Mouse (Mus musculus): ENCODE results near the gene Mat1a. TPM values are rescaled to one million over a fixed set of nuclear protein-coding genes. Genes with fewer than 3 reads are reported as not detected.

Mat1a gene
- not detected in 2 replicates for polyA plus RNA-seq (2016; fragmentation: Nextera tagmentation; extraction: Ambion mirVana)

GRCm38 (mm10) chr14:41104853-41105444, at the start of gene Mat1a:
Mat1a (plus strand) TSS chr14:41105035.
- no peak for DNase-seq (ENCODE audit: low spot score)
- WGBS = 72% methylated on average over 10 of the region's 10 CpGs
- Histone ChIP-seq H3K36me3 (replicated peaks) (no peaks in the 10 kb centered on the region), H3K4me3 (no peak within 1 kb of the TSS), H3K27ac (replicated peaks) (no peak within 1 kb of the TSS), H3K9me3 (no peaks in the 10 kb centered on the region), H3K27me3 (replicated peaks; ENCODE audit: low read depth, poor library complexity, severe bottlenecking) (no peaks in the 10 kb centered on the region), H3K4me1 (no peaks in the 10 kb centered on the region)

GRCm38 (mm10) chr14:41065168-41065567, 39.7 kb upstream of the Mat1a start:
- DNase-seq (ENCODE audit: low spot score) = no peak
- WGBS = 44% methylated on average over 2 of the region's 2 CpGs
- no peaks in the 10 kb centered on the region for H3K27me3 ChIP-seq (replicated peaks; ENCODE audit: low read depth, poor library complexity, severe bottlenecking)
- H3K36me3 ChIP-seq (replicated peaks) = no peaks in the 10 kb centered on the region
- no peaks in the 10 kb centered on the region for H3K9me3 ChIP-seq
- H3K4me1 ChIP-seq = no peaks in the 10 kb centered on the region
- H3K4me3 ChIP-seq = no peak overlapping the region
- H3K27ac ChIP-seq (replicated peaks) = no peak overlapping the region

- 12% methylated on average over 1 of the region's 1 CpGs for WGBS
- no peak overlapping the region for H3K27ac ChIP-seq (replicated peaks)
- no peak overlapping the region for H3K4me3 ChIP-seq
- H3K36me3 ChIP-seq (replicated peaks) = no peaks in the 10 kb centered on the region
- H3K27me3 ChIP-seq (replicated peaks; ENCODE audit: low read depth, poor library complexity, severe bottlenecking) = no peaks in the 10 kb centered on the region
- H3K9me3 ChIP-seq = no peaks in the 10 kb centered on the region
- DNase-seq (ENCODE audit: low spot score) = no peak
- no peaks in the 10 kb centered on the region for H3K4me1 ChIP-seq
These were observed 38.4 kb upstream of the Mat1a start for GRCm38 (mm10) chr14:41066416-41066815.

- no peak within 1 kb of the TSS for H3K27ac ChIP-seq (replicated peaks)
- no peaks in the 10 kb centered on the region for H3K9me3 ChIP-seq
- no peaks in the 10 kb centered on the region for H3K36me3 ChIP-seq (replicated peaks)
- peaks cover 6% of the 10 kb centered on the region for H3K27me3 ChIP-seq (replicated peaks; ENCODE audit: low read depth, poor library complexity, severe bottlenecking)
- H3K4me1 ChIP-seq = peaks cover 11% of the 10 kb centered on the region
- H3K4me3 ChIP-seq = no peak within 1 kb of the TSS
- no peak for DNase-seq (ENCODE audit: low spot score)
These were observed 35.7 kb upstream of the Mat1a start, which contains the start of gene Dydc2 for GRCm38 (mm10) chr14:41069108-41069507. Dydc2 (minus strand) TSS chr14:41069208.

GRCm38 (mm10) chr14:41070343-41070742, 34.5 kb upstream of the Mat1a start:
- H3K27ac ChIP-seq (replicated peaks) = no peak overlapping the region
- no peaks in the 10 kb centered on the region for H3K36me3 ChIP-seq (replicated peaks)
- no peak overlapping the region for H3K4me3 ChIP-seq
- peaks cover 6% of the 10 kb centered on the region for H3K27me3 ChIP-seq (replicated peaks; ENCODE audit: low read depth, poor library complexity, severe bottlenecking)
- H3K4me1 ChIP-seq = peaks cover 11% of the 10 kb centered on the region
- no peaks in the 10 kb centered on the region for H3K9me3 ChIP-seq
- WGBS = 79% methylated on average over 3 of the region's 3 CpGs
- DNase-seq (ENCODE audit: low spot score) = no peak

- Histone ChIP-seq H3K4me1 (peaks cover 11% of the 10 kb centered on the region), H3K27me3 (replicated peaks; ENCODE audit: low read depth, poor library complexity, severe bottlenecking) (peaks cover 6% of the 10 kb centered on the region), H3K9me3 (no peaks in the 10 kb centered on the region), H3K36me3 (replicated peaks) (no peaks in the 10 kb centered on the region), H3K4me3 (peak within 1 kb of the TSS; percentile 57), H3K27ac (replicated peaks) (no peak within 1 kb of the TSS)
- WGBS = 13% methylated on average over 23 of the region's 23 CpGs
- peak; percentile 72 for DNase-seq (ENCODE audit: low spot score)
These were observed 32.4 kb upstream of the Mat1a start, which contains the start of gene Dydc1 for GRCm38 (mm10) chr14:41072229-41072943. Dydc1 (plus strand) TSS chr14:41072911.

GRCm38 (mm10) chr14:41072944-41073275, 31.9 kb upstream of the Mat1a start:
- Histone ChIP-seq H3K4me1 (peaks cover 11% of the 10 kb centered on the region), H3K27ac (replicated peaks) (no peak overlapping the region), H3K36me3 (replicated peaks) (no peaks in the 10 kb centered on the region), H3K9me3 (no peaks in the 10 kb centered on the region), H3K4me3 (peak overlapping the region; percentile 57), H3K27me3 (replicated peaks; ENCODE audit: low read depth, poor library complexity, severe bottlenecking) (peaks cover 6% of the 10 kb centered on the region)
- 2% methylated on average over 8 of the region's 8 CpGs for WGBS
- no peak for DNase-seq (ENCODE audit: low spot score)

GRCm38 (mm10) chr14:41082408-41082807, 22.4 kb upstream of the Mat1a start:
- no peak for DNase-seq (ENCODE audit: low spot score)
- H3K4me3 ChIP-seq = no peak overlapping the region
- no peaks in the 10 kb centered on the region for H3K9me3 ChIP-seq
- no peaks in the 10 kb centered on the region for H3K27me3 ChIP-seq (replicated peaks; ENCODE audit: low read depth, poor library complexity, severe bottlenecking)
- no peaks in the 10 kb centered on the region for H3K4me1 ChIP-seq
- no peaks in the 10 kb centered on the region for H3K36me3 ChIP-seq (replicated peaks)
- 87% methylated on average over 2 of the region's 2 CpGs for WGBS
- H3K27ac ChIP-seq (replicated peaks) = no peak overlapping the region

GRCm38 (mm10) chr14:41087509-41087908, 17.3 kb upstream of the Mat1a start:
- Histone ChIP-seq H3K27me3 (replicated peaks; ENCODE audit: low read depth, poor library complexity, severe bottlenecking) (no peaks in the 10 kb centered on the region), H3K36me3 (replicated peaks) (no peaks in the 10 kb centered on the region), H3K4me1 (no peaks in the 10 kb centered on the region), H3K9me3 (no peaks in the 10 kb centered on the region), H3K27ac (replicated peaks) (no peak overlapping the region), H3K4me3 (no peak overlapping the region)
- DNase-seq (ENCODE audit: low spot score) = peak; percentile 11
- 83% methylated on average over 1 of the region's 1 CpGs for WGBS

GRCm38 (mm10) chr14:41090777-41091176, 14.1 kb upstream of the Mat1a start:
- Histone ChIP-seq H3K27ac (replicated peaks) (no peak overlapping the region), H3K36me3 (replicated peaks) (no peaks in the 10 kb centered on the region), H3K9me3 (no peaks in the 10 kb centered on the region), H3K27me3 (replicated peaks; ENCODE audit: low read depth, poor library complexity, severe bottlenecking) (no peaks in the 10 kb centered on the region), H3K4me1 (no peaks in the 10 kb centered on the region), H3K4me3 (no peak overlapping the region)
- peak; percentile 40 for DNase-seq (ENCODE audit: low spot score)
- 41% methylated on average over 8 of the region's 8 CpGs for WGBS

- H3K4me1 ChIP-seq = no peaks in the 10 kb centered on the region
- no peaks in the 10 kb centered on the region for H3K36me3 ChIP-seq (replicated peaks)
- WGBS = 55% methylated on average over 1 of the region's 1 CpGs
- no peaks in the 10 kb centered on the region for H3K27me3 ChIP-seq (replicated peaks; ENCODE audit: low read depth, poor library complexity, severe bottlenecking)
- no peaks in the 10 kb centered on the region for H3K9me3 ChIP-seq
- no peak overlapping the region for H3K27ac ChIP-seq (replicated peaks)
- no peak overlapping the region for H3K4me3 ChIP-seq
- DNase-seq (ENCODE audit: low spot score) = no peak
These were observed 10.7 kb upstream of the Mat1a start for GRCm38 (mm10) chr14:41094114-41094513.

- no peaks in the 10 kb centered on the region for H3K4me1 ChIP-seq
- no peaks in the 10 kb centered on the region for H3K27me3 ChIP-seq (replicated peaks; ENCODE audit: low read depth, poor library complexity, severe bottlenecking)
- no peak overlapping the region for H3K27ac ChIP-seq (replicated peaks)
- H3K9me3 ChIP-seq = no peaks in the 10 kb centered on the region
- no peaks in the 10 kb centered on the region for H3K36me3 ChIP-seq (replicated peaks)
- 87% methylated on average over 3 of the region's 3 CpGs for WGBS
- DNase-seq (ENCODE audit: low spot score) = no peak
- H3K4me3 ChIP-seq = no peak overlapping the region
These were observed 8.5 kb upstream of the Mat1a start for GRCm38 (mm10) chr14:41096296-41096860.

- WGBS = 74% methylated on average over 1 of the region's 1 CpGs
- H3K27me3 ChIP-seq (replicated peaks; ENCODE audit: low read depth, poor library complexity, severe bottlenecking) = no peaks in the 10 kb centered on the region
- no peaks in the 10 kb centered on the region for H3K9me3 ChIP-seq
- no peak overlapping the region for H3K27ac ChIP-seq (replicated peaks)
- no peaks in the 10 kb centered on the region for H3K36me3 ChIP-seq (replicated peaks)
- H3K4me1 ChIP-seq = no peaks in the 10 kb centered on the region
- H3K4me3 ChIP-seq = no peak overlapping the region
- DNase-seq (ENCODE audit: low spot score) = no peak
These were observed 6.1 kb upstream of the Mat1a start for GRCm38 (mm10) chr14:41098726-41099125.

Measured in embryonic facial prominence, embryonic 10.5 days (tissue).